In genomic region chr13:92353956-92354355, GRCm38 (mm10) we compare ENCODE assay signal across 8 mouse cellular contexts. TPM values are rescaled to one million over a fixed set of nuclear protein-coding genes. Genes with fewer than 3 reads are reported as not detected.
DNase-seq lines count a peak whose midpoint lies in the region; ATAC-seq lines count a peak whose summit lies in the region.

No protein-coding gene starts in this region.

- peak overlapping the region; percentile 90 for H3K4me2 ChIP-seq in embryonic facial prominence, embryonic 15.5 days (replicated peaks)
- H3K4me2 ChIP-seq in intestine, embryonic 16.5 days (ENCODE audit: low read depth, low read length): peak overlapping the region; percentile 63
- H3K4me2 ChIP-seq in midbrain, embryonic 16.5 days (ENCODE audit: low read length): peak overlapping the region; percentile 99

- H3K9ac ChIP-seq in embryonic facial prominence, embryonic 15.5 days: no peak overlapping the region; the same call in 1 of the 2 replicates
- H3K9ac ChIP-seq in intestine, embryonic 16.5 days (ENCODE audit: low read depth, low read length): peak overlapping the region; percentile 87
- H3K9ac ChIP-seq in midbrain, embryonic 16.5 days (ENCODE audit: low read depth, low read length): peak overlapping the region; percentile 80

- no peaks in the 10 kb centered on the region for H3K27me3 ChIP-seq in embryonic facial prominence, embryonic 15.5 days
- no peaks in the 10 kb centered on the region for H3K27me3 ChIP-seq in intestine, embryonic 16.5 days (replicated peaks; ENCODE audit: control insufficient read depth, insufficient read depth, low read length)
- no peaks in the 10 kb centered on the region for H3K27me3 ChIP-seq in midbrain, embryonic 16.5 days (ENCODE audit: control insufficient read depth, insufficient read depth, low read depth, low read length)

- H3K36me3 ChIP-seq in embryonic facial prominence, embryonic 15.5 days: peaks cover 4% of the 10 kb centered on the region; the same call in 1 of the 2 replicates
- H3K36me3 ChIP-seq in intestine, embryonic 16.5 days (ENCODE audit: control insufficient read depth, insufficient read depth, low read length): no peaks in the 10 kb centered on the region
- H3K36me3 ChIP-seq in midbrain, embryonic 16.5 days (ENCODE audit: control insufficient read depth, insufficient read depth, low read length): no peaks in the 10 kb centered on the region; the same call in 1 of the 2 replicates

- 12% methylated on average over 4 of the region's 4 CpGs for WGBS in embryonic facial prominence, embryonic 15.5 days
- WGBS in intestine, embryonic 16.5 days: 17% methylated on average over 4 of the region's 4 CpGs
- WGBS in midbrain, embryonic 16.5 days: 25% methylated on average over 4 of the region's 4 CpGs

- H3K4me3 ChIP-seq in embryonic facial prominence, embryonic 15.5 days (replicated peaks): peak overlapping the region; percentile 84
- H3K4me3 ChIP-seq in intestine, embryonic 16.5 days (ENCODE audit: low read length): peak overlapping the region; percentile 81
- H3K4me3 ChIP-seq in midbrain, embryonic 16.5 days (ENCODE audit: low read depth, low read length): peak overlapping the region; percentile 73

- H3K4me1 ChIP-seq in embryonic facial prominence, embryonic 15.5 days: peaks cover 23% of the 10 kb centered on the region
- peaks cover 14% of the 10 kb centered on the region for H3K4me1 ChIP-seq in intestine, embryonic 16.5 days (ENCODE audit: control insufficient read depth, insufficient read depth, low read length)
- peaks cover 13% of the 10 kb centered on the region for H3K4me1 ChIP-seq in midbrain, embryonic 16.5 days (ENCODE audit: control insufficient read depth, insufficient read depth, low read length)

- peak overlapping the region; percentile 96 for H3K27ac ChIP-seq in embryonic facial prominence, embryonic 15.5 days (replicated peaks)
- H3K27ac ChIP-seq in intestine, embryonic 16.5 days (ENCODE audit: low read length): peak overlapping the region; percentile 61
- peak overlapping the region; percentile 92; the same call in 1 of the 2 replicates for H3K27ac ChIP-seq in midbrain, embryonic 16.5 days (ENCODE audit: low read length)

- ATAC-seq in embryonic facial prominence, embryonic 15.5 days (ENCODE audit: insufficient number of reproducible peaks, low FRiP score, low TSS enrichment, low read depth): no peak
- ATAC-seq in intestine, embryonic 16.5 days: no peak; the same call in 1 of the 2 replicates
- no peak for ATAC-seq in midbrain, embryonic 16.5 days

- no peaks in the 10 kb centered on the region for H3K9me3 ChIP-seq in embryonic facial prominence, embryonic 15.5 days (replicated peaks)
- no peaks in the 10 kb centered on the region for H3K9me3 ChIP-seq in intestine, embryonic 16.5 days (ENCODE audit: control insufficient read depth, low read length)
- no peaks in the 10 kb centered on the region for H3K9me3 ChIP-seq in midbrain, embryonic 16.5 days (replicated peaks; ENCODE audit: control insufficient read depth, low read length, poor library complexity, severe bottlenecking)

- peak; percentile 11 to 18 for DNase-seq in cerebellum, adult 18-20 months
- DNase-seq in cerebellum, postnatal 36 days: no peak
- DNase-seq in CD4-positive helper T cell, adult 2 months (ENCODE audit: low read depth, low spot score): peak; percentile 79
- DNase-seq in urinary bladder, postnatal 4 days (ENCODE audit: low spot score in 2 of 2): no peak
- DNase-seq in B cell, adult 2 months: no peak

RNA-seq across cellular contexts. Expression of gene Dhfr, which starts 0.6 kb away (rescaled TPM):
- 12.1 and 12.3 TPM in 2 replicates for polyA plus RNA-seq in embryonic facial prominence, embryonic 15.5 days (2015; fragmentation: Nextera tagmentation; extraction: Ambion mirVana)
- 15.8 and 17.8 TPM in 2 replicates for polyA plus RNA-seq in intestine, embryonic 16.5 days (2015; fragmentation: Nextera tagmentation; extraction: Ambion mirVana)
- polyA plus RNA-seq in midbrain, embryonic 16.5 days (2015; fragmentation: Nextera tagmentation; extraction: Ambion mirVana): 3.2 and 3.3 TPM in 2 replicates

RNA-seq across cellular contexts. Expression of gene Msh3, which starts 0.8 kb away (rescaled TPM):
- polyA plus RNA-seq in embryonic facial prominence, embryonic 15.5 days (2015; fragmentation: Nextera tagmentation; extraction: Ambion mirVana): 22.5 and 24.2 TPM in 2 replicates
- polyA plus RNA-seq in intestine, embryonic 16.5 days (2015; fragmentation: Nextera tagmentation; extraction: Ambion mirVana): 16.4 and 17.1 TPM in 2 replicates
- polyA plus RNA-seq in midbrain, embryonic 16.5 days (2015; fragmentation: Nextera tagmentation; extraction: Ambion mirVana): 21.8 and 25.0 TPM in 2 replicates

RNA-seq across cellular contexts. Expression of gene Gm20379, which starts 48.2 kb away (rescaled TPM):
- polyA plus RNA-seq in embryonic facial prominence, embryonic 15.5 days (2015; fragmentation: Nextera tagmentation; extraction: Ambion mirVana): 0.63 and 1.3 TPM in 2 replicates
- polyA plus RNA-seq in intestine, embryonic 16.5 days (2015; fragmentation: Nextera tagmentation; extraction: Ambion mirVana): 0.40 and 0.65 TPM in 2 replicates
- polyA plus RNA-seq in midbrain, embryonic 16.5 days (2015; fragmentation: Nextera tagmentation; extraction: Ambion mirVana): 0.75 and 0.87 TPM in 2 replicates

Comparison
In these comparisons a context has a peak if more than half of its experiments do, and no peak if none do; other contexts are left out.
1. DNase-seq: peak in cerebellum, adult 18-20 months (2 of 2) and CD4-positive helper T cell, adult 2 months (single experiment); none in cerebellum, postnatal 36 days (0 of 2), urinary bladder, postnatal 4 days (0 of 2) and B cell, adult 2 months (0 of 2).
2. Peak in every context shown above with its lines, with median percentiles within 50 percentile points of each other: H3K27ac ChIP-seq, H3K4me2 ChIP-seq and H3K4me3 ChIP-seq.